In the genomic region with DNA sequence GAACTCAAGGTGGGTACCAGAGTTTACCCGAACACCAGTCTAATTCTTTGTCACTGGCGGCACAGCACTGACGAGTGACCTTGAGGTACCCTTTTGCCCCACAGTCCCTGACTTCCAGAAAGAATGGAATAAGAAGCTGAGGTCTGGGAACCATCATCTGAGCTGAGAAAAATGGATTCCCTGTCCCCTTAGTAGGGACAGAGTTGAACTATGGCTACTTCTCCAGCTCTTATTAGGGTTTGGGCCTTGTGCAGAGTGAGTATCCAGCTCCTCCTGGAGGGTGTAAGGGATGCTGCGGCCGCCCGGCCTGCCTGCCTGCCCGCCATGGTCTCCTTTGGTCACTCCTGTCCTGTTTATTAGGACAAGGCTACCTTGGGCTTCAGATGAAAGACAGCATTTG, we compare ENCODE assay signal across 8 mouse cellular contexts. TPM values are rescaled to one million over a fixed set of nuclear protein-coding genes. Genes with fewer than 3 reads are reported as not detected.
DNase-seq lines count a peak whose midpoint lies in the region; ATAC-seq and TF ChIP-seq lines count a peak whose summit lies in the region.

No protein-coding gene starts in this region.

- no peak for TF ChIP-seq CTCF in E14TG2a.4 (conservative IDR thresholded peaks at IDR 0.05; ENCODE audit: low read length)

- H3K27ac ChIP-seq in heart, embryonic 12.5 days (ENCODE audit: poor library complexity, severe bottlenecking): peak overlapping the region; percentile 87
- peak overlapping the region; percentile 83 for H3K27ac ChIP-seq in embryonic facial prominence, embryonic 12.5 days
- peak overlapping the region; percentile 89 for H3K27ac ChIP-seq in intestine, embryonic 16.5 days (ENCODE audit: low read length)
- H3K27ac ChIP-seq in midbrain, embryonic 16.5 days (ENCODE audit: low read length): peak overlapping the region; percentile 91

- ATAC-seq in heart, embryonic 12.5 days (ENCODE audit: insufficient number of reproducible peaks, low FRiP score): no peak
- ATAC-seq in embryonic facial prominence, embryonic 12.5 days (ENCODE audit: insufficient number of reproducible peaks, insufficient read depth, low FRiP score, low TSS enrichment): no peak
- peak; percentile 6; the same call in 1 of the 2 replicates for ATAC-seq in intestine, embryonic 16.5 days
- ATAC-seq in midbrain, embryonic 16.5 days: peak; percentile 34; the same call in 1 of the 2 replicates

- no peak for DNase-seq in heart, adult 18-20 months
- no peak for DNase-seq in left cerebral cortex, adult 11 months (ENCODE audit: low spot score)
- no peak for DNase-seq in urinary bladder, postnatal 25 days (ENCODE audit: low spot score)

- H3K4me2 ChIP-seq in heart, embryonic 12.5 days: peak overlapping the region; percentile 62
- peak overlapping the region; percentile 60 for H3K4me2 ChIP-seq in embryonic facial prominence, embryonic 12.5 days (replicated peaks)
- H3K4me2 ChIP-seq in intestine, embryonic 16.5 days (ENCODE audit: low read depth, low read length): peak overlapping the region; percentile 60
- H3K4me2 ChIP-seq in midbrain, embryonic 16.5 days (ENCODE audit: low read length): peak overlapping the region; percentile 59

- H3K27me3 ChIP-seq in heart, embryonic 12.5 days (replicated peaks): no peaks in the 10 kb centered on the region
- H3K27me3 ChIP-seq in E14TG2a.4 (ENCODE audit: insufficient read depth, low read length): no peaks in the 10 kb centered on the region
- H3K27me3 ChIP-seq in embryonic facial prominence, embryonic 12.5 days: no peaks in the 10 kb centered on the region
- no peaks in the 10 kb centered on the region for H3K27me3 ChIP-seq in intestine, embryonic 16.5 days (replicated peaks; ENCODE audit: control insufficient read depth, insufficient read depth, low read length)
- H3K27me3 ChIP-seq in midbrain, embryonic 16.5 days (ENCODE audit: control insufficient read depth, insufficient read depth, low read depth, low read length): no peaks in the 10 kb centered on the region

- peak overlapping the region; percentile 73 for H3K9ac ChIP-seq in heart, embryonic 12.5 days
- H3K9ac ChIP-seq in embryonic facial prominence, embryonic 12.5 days: peak overlapping the region; percentile 47; the same call in 1 of the 2 replicates
- peak overlapping the region; percentile 73 for H3K9ac ChIP-seq in intestine, embryonic 16.5 days (ENCODE audit: low read depth, low read length)
- H3K9ac ChIP-seq in midbrain, embryonic 16.5 days (ENCODE audit: low read depth, low read length): peak overlapping the region; percentile 53

- H3K4me3 ChIP-seq in heart, embryonic 12.5 days: peak overlapping the region; percentile 33
- peak overlapping the region; percentile 84 for H3K4me3 ChIP-seq in E14TG2a.4 (replicated peaks; ENCODE audit: low read length)
- peak overlapping the region; percentile 36 for H3K4me3 ChIP-seq in embryonic facial prominence, embryonic 12.5 days
- H3K4me3 ChIP-seq in intestine, embryonic 16.5 days (ENCODE audit: low read length): peak overlapping the region; percentile 38
- H3K4me3 ChIP-seq in midbrain, embryonic 16.5 days (ENCODE audit: low read depth, low read length): peak overlapping the region; percentile 40

- WGBS in heart, embryonic 12.5 days: 69% methylated on average over 7 of the region's 7 CpGs
- WGBS in embryonic facial prominence, embryonic 12.5 days: 72% methylated on average over 7 of the region's 7 CpGs
- 43% methylated on average over 7 of the region's 7 CpGs for WGBS in intestine, embryonic 16.5 days
- WGBS in midbrain, embryonic 16.5 days: 56% methylated on average over 7 of the region's 7 CpGs

- peaks cover 3% of the 10 kb centered on the region for H3K36me3 ChIP-seq in heart, embryonic 12.5 days
- peaks cover 34% of the 10 kb centered on the region for H3K36me3 ChIP-seq in E14TG2a.4 (ENCODE audit: insufficient read depth, low read length)
- H3K36me3 ChIP-seq in embryonic facial prominence, embryonic 12.5 days: 0 out of 2 replicates have a peak, but pooled peaks cover 6% of the 10 kb centered on the region
- H3K36me3 ChIP-seq in intestine, embryonic 16.5 days (ENCODE audit: control insufficient read depth, insufficient read depth, low read length): no peaks in the 10 kb centered on the region
- no peaks in the 10 kb centered on the region for H3K36me3 ChIP-seq in midbrain, embryonic 16.5 days (ENCODE audit: control insufficient read depth, insufficient read depth, low read length)

- H3K9me3 ChIP-seq in heart, embryonic 12.5 days (replicated peaks): no peaks in the 10 kb centered on the region
- H3K9me3 ChIP-seq in E14TG2a.4 (ENCODE audit: low read length): no peaks in the 10 kb centered on the region
- no peaks in the 10 kb centered on the region for H3K9me3 ChIP-seq in embryonic facial prominence, embryonic 12.5 days
- no peaks in the 10 kb centered on the region for H3K9me3 ChIP-seq in intestine, embryonic 16.5 days (ENCODE audit: control insufficient read depth, low read length)
- H3K9me3 ChIP-seq in midbrain, embryonic 16.5 days (replicated peaks; ENCODE audit: control insufficient read depth, low read length, poor library complexity, severe bottlenecking): no peaks in the 10 kb centered on the region

- H3K4me1 ChIP-seq in heart, embryonic 12.5 days (replicated peaks): peaks cover 44% of the 10 kb centered on the region
- H3K4me1 ChIP-seq in E14TG2a.4 (replicated peaks; ENCODE audit: low read depth, low read length): peaks cover 46% of the 10 kb centered on the region
- peaks cover 14% of the 10 kb centered on the region for H3K4me1 ChIP-seq in embryonic facial prominence, embryonic 12.5 days
- peaks cover 16% of the 10 kb centered on the region for H3K4me1 ChIP-seq in intestine, embryonic 16.5 days (ENCODE audit: control insufficient read depth, insufficient read depth, low read length)
- H3K4me1 ChIP-seq in midbrain, embryonic 16.5 days (ENCODE audit: control insufficient read depth, insufficient read depth, low read length): peaks cover 16% of the 10 kb centered on the region

RNA-seq across cellular contexts. Expression of gene C87436, which starts 34.9 kb away (rescaled TPM):
- polyA plus RNA-seq in heart, embryonic 12.5 days (2016; fragmentation: Nextera tagmentation; extraction: Ambion mirVana): 16.2 and 18.0 TPM in 2 replicates
- total RNA-seq in heart, adult 18-20 months (2021): 10 to 100 TPM in 1 of 2 experiments, 1 to 10 TPM in 1; 8.4 to 10.4 TPM
- 27.0 and 30.3 TPM in 2 replicates for polyA plus RNA-seq in embryonic facial prominence, embryonic 12.5 days (2016; fragmentation: Nextera tagmentation; extraction: Ambion mirVana)
- polyA plus RNA-seq in intestine, embryonic 16.5 days (2015; fragmentation: Nextera tagmentation; extraction: Ambion mirVana): 17.9 and 21.7 TPM in 2 replicates
- polyA plus RNA-seq in midbrain, embryonic 16.5 days (2015; fragmentation: Nextera tagmentation; extraction: Ambion mirVana): 24.1 and 25.6 TPM in 2 replicates

RNA-seq across cellular contexts. Expression of gene Gm44790, which starts 46.6 kb away (rescaled TPM):
- polyA plus RNA-seq in heart, embryonic 12.5 days (2016; fragmentation: Nextera tagmentation; extraction: Ambion mirVana): 0.45 TPM in 1 of 2 replicates, not detected in the other
- not detected for total RNA-seq in heart, adult 18-20 months (2021)
- polyA plus RNA-seq in embryonic facial prominence, embryonic 12.5 days (2016; fragmentation: Nextera tagmentation; extraction: Ambion mirVana): not detected in 2 replicates
- not detected in 2 replicates for polyA plus RNA-seq in intestine, embryonic 16.5 days (2015; fragmentation: Nextera tagmentation; extraction: Ambion mirVana)
- polyA plus RNA-seq in midbrain, embryonic 16.5 days (2015; fragmentation: Nextera tagmentation; extraction: Ambion mirVana): 0.47 TPM in 1 of 2 replicates, not detected in the other

RNA-seq across cellular contexts. Expression of gene Pcbp1, which starts 53.0 kb away (rescaled TPM):
- 415 and 416 TPM in 2 replicates for polyA plus RNA-seq in heart, embryonic 12.5 days (2016; fragmentation: Nextera tagmentation; extraction: Ambion mirVana)
- total RNA-seq in heart, adult 18-20 months (2021): 100 to 1,000 TPM; 142 to 150 TPM
- 537 and 549 TPM in 2 replicates for polyA plus RNA-seq in embryonic facial prominence, embryonic 12.5 days (2016; fragmentation: Nextera tagmentation; extraction: Ambion mirVana)
- 173 and 183 TPM in 2 replicates for polyA plus RNA-seq in intestine, embryonic 16.5 days (2015; fragmentation: Nextera tagmentation; extraction: Ambion mirVana)
- polyA plus RNA-seq in midbrain, embryonic 16.5 days (2015; fragmentation: Nextera tagmentation; extraction: Ambion mirVana): 190 and 269 TPM in 2 replicates

Comparison
In these comparisons a context has a peak if more than half of its experiments do, and no peak if none do; other contexts are left out.
1. ATAC-seq: peak in intestine, embryonic 16.5 days (single experiment) and midbrain, embryonic 16.5 days (single experiment); none in heart, embryonic 12.5 days (single experiment) and embryonic facial prominence, embryonic 12.5 days (single experiment).
2. H3K4me3 ChIP-seq: peak in every context shown above with its lines; median percentile 84 in E14TG2a.4; 40 in midbrain, embryonic 16.5 days; 38 in intestine, embryonic 16.5 days; 36 in embryonic facial prominence, embryonic 12.5 days; 33 in heart, embryonic 12.5 days.
3. Peak in every context shown above with its lines, with median percentiles within 50 percentile points of each other: H3K27ac ChIP-seq, H3K4me2 ChIP-seq and H3K9ac ChIP-seq.